Mouse (Mus musculus): ENCODE measurements around the gene Elf3. TPM values are rescaled to one million over a fixed set of nuclear protein-coding genes. Genes with fewer than 3 reads are reported as not detected.

Elf3 gene
- 1.0 and 1.4 TPM in 2 replicates for polyA plus RNA-seq (2015; fragmentation: Nextera tagmentation; extraction: Ambion mirVana)

GRCm38 (mm10) chr1:135258380-135259127, at the start of gene Elf3:
Gene Elf3, minus strand, starts transcription at chr1:135258568.
- peaks cover 6% of the 10 kb centered on the region for H3K4me1 ChIP-seq (replicated peaks)
- no peaks in the 10 kb centered on the region for H3K9me3 ChIP-seq (replicated peaks)
- H3K36me3 ChIP-seq (replicated peaks) = peaks cover 11% of the 10 kb centered on the region; the same call in 1 of the 2 replicates
- peaks cover 20% of the 10 kb centered on the region; the same call in 1 of the 2 replicates for H3K27me3 ChIP-seq
- no peak within 1 kb of the TSS for H3K9ac ChIP-seq
- peak within 1 kb of the TSS; percentile 57 for H3K27ac ChIP-seq (replicated peaks)
- ATAC-seq (ENCODE audit: insufficient read depth) = peak; percentile 75
- H3K4me2 ChIP-seq = peak within 1 kb of the TSS; percentile 68
- H3K4me3 ChIP-seq (replicated peaks) = peak within 1 kb of the TSS; percentile 34
- WGBS (ENCODE audit: insufficient replicate concordance) = 30% methylated on average over 19 of the region's 19 CpGs

DNA sequence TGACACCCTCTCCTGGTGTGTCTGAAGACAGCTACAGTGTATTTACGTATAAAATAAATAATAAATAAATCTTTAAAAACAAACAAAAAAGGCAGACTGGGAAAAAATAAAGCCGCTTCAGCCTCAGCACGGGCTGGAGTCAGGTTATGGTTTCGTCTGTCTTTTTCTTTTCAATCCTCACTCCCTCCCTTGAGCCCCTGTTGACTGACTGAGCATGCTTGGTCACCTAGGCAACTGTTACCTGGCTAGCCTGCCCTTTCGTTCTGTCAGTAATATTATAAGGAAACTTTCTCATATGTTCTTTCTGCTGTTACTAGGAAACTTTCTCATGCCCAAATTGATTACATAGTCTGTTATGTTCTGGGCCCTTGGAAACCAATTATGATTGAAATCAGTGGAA, 32.5 kb upstream of the Elf3 start:
- Histone ChIP-seq H3K36me3 (replicated peaks) (peaks cover 12% of the 10 kb centered on the region), H3K4me3 (replicated peaks) (no peak overlapping the region), H3K4me1 (replicated peaks) (no peaks in the 10 kb centered on the region), H3K9me3 (replicated peaks) (no peaks in the 10 kb centered on the region), H3K9ac (no peak overlapping the region), H3K27me3 (no peaks in the 10 kb centered on the region), H3K27ac (replicated peaks) (no peak overlapping the region), H3K4me2 (no peak overlapping the region)
- WGBS (ENCODE audit: insufficient replicate concordance) = 75% methylated on average over 5 of the region's 5 CpGs
- ATAC-seq (ENCODE audit: insufficient read depth) = no peak

GRCm38 (mm10) chr1:135286311-135286710, 27.9 kb upstream of the Elf3 start:
- Histone ChIP-seq H3K9me3 (replicated peaks) (no peaks in the 10 kb centered on the region), H3K9ac (no peak overlapping the region), H3K4me1 (replicated peaks) (peaks cover 25% of the 10 kb centered on the region), H3K36me3 (replicated peaks) (no peaks in the 10 kb centered on the region), H3K4me3 (replicated peaks) (no peak overlapping the region), H3K27me3 (peaks cover 11% of the 10 kb centered on the region), H3K4me2 (no peak overlapping the region), H3K27ac (replicated peaks) (no peak overlapping the region)
- WGBS (ENCODE audit: insufficient replicate concordance) = 57% methylated on average over 2 of the region's 2 CpGs
- no peak for ATAC-seq (ENCODE audit: insufficient read depth)

- Histone ChIP-seq H3K4me2 (peak within 1 kb of the TSS; percentile 94), H3K4me1 (replicated peaks) (peaks cover 25% of the 10 kb centered on the region), H3K36me3 (replicated peaks) (0 out of 2 replicates have a peak, but pooled peaks cover 3% of the 10 kb centered on the region), H3K4me3 (replicated peaks) (peak within 1 kb of the TSS; percentile 69), H3K27me3 (peaks cover 11% of the 10 kb centered on the region), H3K9me3 (replicated peaks) (no peaks in the 10 kb centered on the region), H3K27ac (replicated peaks) (peak within 1 kb of the TSS; percentile 79), H3K9ac (peak within 1 kb of the TSS; percentile 70)
- under 1% methylated on average over 39 of the region's 39 CpGs for WGBS (ENCODE audit: insufficient replicate concordance)
- peak; percentile 64 for ATAC-seq (ENCODE audit: insufficient read depth)
Observed at GRCm38 (mm10) chr1:135283826-135284291, 25.5 kb upstream of the Elf3 start, which contains the start of gene Rnpep. Gene Rnpep, minus strand, starts transcription at chr1:135284084.

- peak; percentile 58 for ATAC-seq (ENCODE audit: insufficient read depth)
- WGBS (ENCODE audit: insufficient replicate concordance) = under 1% methylated on average over 48 of the region's 48 CpGs
Observed at GRCm38 (mm10) chr1:135283287-135283825, 25.0 kb upstream of the Elf3 start.

GRCm38 (mm10) chr1:135282536-135283286, 24.3 kb upstream of the Elf3 start:
- WGBS (ENCODE audit: insufficient replicate concordance) = 8% methylated on average over 13 of the region's 13 CpGs
- ATAC-seq (ENCODE audit: insufficient read depth) = peak; percentile 16; the same call in 1 of the 2 replicates
- Histone ChIP-seq H3K4me1 (replicated peaks) (peaks cover 25% of the 10 kb centered on the region), H3K4me3 (replicated peaks) (peak overlapping the region; percentile 69), H3K36me3 (replicated peaks) (peaks cover 13% of the 10 kb centered on the region; the same call in 1 of the 2 replicates), H3K4me2 (peak overlapping the region; percentile 94), H3K9me3 (replicated peaks) (no peaks in the 10 kb centered on the region), H3K27ac (replicated peaks) (peak overlapping the region; percentile 79), H3K9ac (peak overlapping the region; percentile 70), H3K27me3 (peaks cover 11% of the 10 kb centered on the region)

More at GRCm38 (mm10) chr1:135283287-135283825, 25.0 kb upstream of the Elf3 start:
- peak overlapping the region; percentile 70 for H3K9ac ChIP-seq
- peaks cover 11% of the 10 kb centered on the region for H3K27me3 ChIP-seq
- H3K4me1 ChIP-seq (replicated peaks) = peaks cover 25% of the 10 kb centered on the region
- H3K36me3 ChIP-seq (replicated peaks) = 0 out of 2 replicates have a peak, but pooled peaks cover 8% of the 10 kb centered on the region
- peak overlapping the region; percentile 94 for H3K4me2 ChIP-seq
- no peaks in the 10 kb centered on the region for H3K9me3 ChIP-seq (replicated peaks)
- H3K27ac ChIP-seq (replicated peaks) = peak overlapping the region; percentile 79
- H3K4me3 ChIP-seq (replicated peaks) = peak overlapping the region; percentile 69

- Histone ChIP-seq H3K27me3 (peaks cover 11% of the 10 kb centered on the region), H3K27ac (replicated peaks) (no peak overlapping the region), H3K36me3 (replicated peaks) (peaks cover 22% of the 10 kb centered on the region; the same call in 1 of the 2 replicates), H3K4me2 (peak overlapping the region; percentile 94), H3K9me3 (replicated peaks) (no peaks in the 10 kb centered on the region), H3K4me3 (replicated peaks) (no peak overlapping the region), H3K9ac (no peak overlapping the region), H3K4me1 (replicated peaks) (peaks cover 25% of the 10 kb centered on the region)
- WGBS (ENCODE audit: insufficient replicate concordance) = 83% methylated on average over 17 of the region's 17 CpGs
- no peak for ATAC-seq (ENCODE audit: insufficient read depth)
Observed at GRCm38 (mm10) chr1:135281841-135282240, 23.5 kb upstream of the Elf3 start.

GRCm38 (mm10) chr1:135280646-135281045, 22.3 kb upstream of the Elf3 start:
- Histone ChIP-seq H3K4me3 (replicated peaks) (no peak overlapping the region), H3K9ac (no peak overlapping the region), H3K4me1 (replicated peaks) (peaks cover 25% of the 10 kb centered on the region), H3K4me2 (no peak overlapping the region), H3K9me3 (replicated peaks) (no peaks in the 10 kb centered on the region), H3K36me3 (replicated peaks) (peaks cover 30% of the 10 kb centered on the region), H3K27me3 (peaks cover 11% of the 10 kb centered on the region), H3K27ac (replicated peaks) (no peak overlapping the region)
- 74% methylated on average over 9 of the region's 9 CpGs for WGBS (ENCODE audit: insufficient replicate concordance)
- no peak for ATAC-seq (ENCODE audit: insufficient read depth)

DNA sequence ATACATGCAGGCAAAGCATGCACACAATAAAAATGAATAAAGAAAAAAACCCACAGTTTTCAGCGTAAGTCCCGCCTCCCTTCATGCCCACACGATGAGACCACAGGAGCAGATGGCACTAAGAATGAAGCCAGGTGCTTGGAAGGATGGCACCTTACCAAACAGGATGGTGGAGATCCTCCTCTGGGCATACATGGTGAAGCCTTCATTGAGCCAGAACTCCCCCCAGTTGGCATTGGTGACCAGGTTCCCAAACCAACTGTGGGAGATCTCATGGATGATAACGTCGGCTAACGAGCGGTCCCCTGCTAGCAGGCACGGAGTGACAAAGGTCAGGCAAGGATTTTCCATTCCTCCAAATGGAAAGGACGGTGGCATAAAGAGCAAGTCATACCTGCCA, 13.0 kb upstream of the Elf3 start:
- Histone ChIP-seq H3K4me2 (no peak overlapping the region), H3K4me3 (replicated peaks) (no peak overlapping the region), H3K9ac (no peak overlapping the region), H3K27ac (replicated peaks) (no peak overlapping the region), H3K27me3 (no peaks in the 10 kb centered on the region), H3K9me3 (replicated peaks) (no peaks in the 10 kb centered on the region), H3K36me3 (replicated peaks) (peaks cover 18% of the 10 kb centered on the region), H3K4me1 (replicated peaks) (peaks cover 8% of the 10 kb centered on the region; the same call in 1 of the 2 replicates)
- 78% methylated on average over 9 of the region's 9 CpGs for WGBS (ENCODE audit: insufficient replicate concordance)
- no peak for ATAC-seq (ENCODE audit: insufficient read depth)

DNA sequence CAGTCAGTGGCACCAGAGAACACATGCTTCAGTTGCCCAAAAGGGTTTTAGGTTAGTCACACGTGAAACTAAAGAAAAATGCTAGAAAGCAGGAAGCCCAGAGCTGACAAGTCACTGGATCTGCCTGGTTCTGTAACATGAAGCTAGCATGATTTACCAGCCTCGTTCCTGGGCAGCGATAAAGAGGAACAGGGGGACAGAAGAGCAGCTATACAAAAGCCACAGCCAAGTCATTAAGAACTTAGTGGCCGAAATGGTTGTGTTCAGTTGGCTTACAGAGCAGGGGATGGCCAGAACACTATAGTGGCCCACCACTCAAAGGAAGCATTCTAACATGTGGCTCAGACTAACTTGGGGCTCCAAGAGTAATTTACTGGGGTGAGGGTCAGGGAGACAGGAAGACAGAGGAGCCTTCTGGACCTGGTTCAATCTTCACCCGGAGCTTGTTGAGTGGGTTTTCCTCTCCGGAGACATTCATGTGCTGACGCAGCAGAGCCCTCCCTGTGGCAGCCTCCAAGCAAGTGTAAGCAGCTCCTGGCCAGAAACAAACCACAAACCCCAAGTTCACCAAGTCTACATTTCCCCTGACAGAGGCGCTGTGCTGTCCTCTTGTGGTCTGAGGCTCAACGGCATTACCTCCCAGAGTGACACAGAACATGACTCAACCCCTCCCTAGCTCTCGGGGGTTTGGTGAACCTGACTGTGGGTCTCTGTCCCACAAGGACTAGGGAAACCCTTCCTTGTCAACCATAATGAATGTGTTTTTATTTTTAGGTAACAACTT, 9.5 kb upstream of the Elf3 start:
- Histone ChIP-seq H3K27me3 (no peaks in the 10 kb centered on the region), H3K4me2 (no peak overlapping the region), H3K36me3 (replicated peaks) (peaks cover 34% of the 10 kb centered on the region), H3K4me3 (replicated peaks) (no peak overlapping the region), H3K9me3 (replicated peaks) (no peaks in the 10 kb centered on the region), H3K4me1 (replicated peaks) (peaks cover 14% of the 10 kb centered on the region; the same call in 1 of the 2 replicates), H3K27ac (replicated peaks) (no peak overlapping the region), H3K9ac (no peak overlapping the region)
- WGBS (ENCODE audit: insufficient replicate concordance) = 20% methylated on average over 10 of the region's 10 CpGs
- ATAC-seq (ENCODE audit: insufficient read depth) = no peak
